Mouse (Mus musculus) stomach, postnatal 0 days (tissue): ENCODE measurements around the gene Rap1gap.

Source experiments
- CTCF ChIP-seq: IDR thresholded peaks from 2 replicates; pipeline ENCODE4 v1.5.1; 2016; ENCODE audit warnings: antibody characterized with exemption, low read depth, mild to moderate bottlenecking, moderate library complexity
- EP300 ChIP-seq: optimal IDR thresholded peaks from 2 replicates; pipeline ENCODE3; 2016; ENCODE audit warnings: antibody characterized with exemption

- no peak for TF ChIP-seq CTCF
- no peak for TF ChIP-seq EP300
Measured at GRCm38 (mm10) chr4:137717005-137717404, 52.5 kb downstream of the Rap1gap start.
